Mouse (Mus musculus) embryonic facial prominence, embryonic 12.5 days (tissue): ENCODE results near the gene Copg1. TPM values are rescaled to one million over a fixed set of nuclear protein-coding genes. Genes with fewer than 3 reads are reported as not detected.

ENCODE experiments used
- ATAC-seq: fragments of 200-750 bp; cut with Nextera tagmentation; 2 replicates; pipeline ENCODE4 v1.8.0; 2017; ENCODE audit not compliant: insufficient number of reproducible peaks, insufficient read depth, low FRiP score, low TSS enrichment
- H3K27ac ChIP-seq: fragments of 300-500 bp; sonication (generic); 2 replicates; pipeline ENCODE4 v1.5.1; 2016; ENCODE audit warnings: mild to moderate bottlenecking
- H3K27me3 ChIP-seq: fragments of 300-500 bp; sonication (generic); 2 replicates; pipeline ENCODE4 v1.6.1; 2016; ENCODE audit warnings: mild to moderate bottlenecking, moderate library complexity
- H3K36me3 ChIP-seq: fragments of 300-500 bp; sonication (generic); 2 replicates; pipeline ENCODE4 v1.6.1; 2016; ENCODE audit warnings: mild to moderate bottlenecking
- H3K4me1 ChIP-seq: fragments of 300-500 bp; sonication (generic); 2 replicates; pipeline ENCODE4 v1.6.1; 2016
- H3K4me2 ChIP-seq: fragments of 300-500 bp; sonication (generic); replicated peaks from 2 replicates; pipeline ENCODE4 v1.6.1; 2016; ENCODE audit warnings: mild to moderate bottlenecking, moderate library complexity
- H3K4me3 ChIP-seq: fragments of 300-500 bp; sonication (generic); 2 replicates; pipeline ENCODE4 v1.5.1; 2016; ENCODE audit warnings: mild to moderate bottlenecking
- H3K9ac ChIP-seq: fragments of 300-500 bp; sonication (generic); 2 replicates; pipeline ENCODE4 v1.6.1; 2016; ENCODE audit warnings: mild to moderate bottlenecking, moderate library complexity
- H3K9me3 ChIP-seq: fragments of 300-500 bp; sonication (generic); 2 replicates; pipeline ENCODE4 v1.6.1; 2016; ENCODE audit warnings: mild to moderate bottlenecking, moderate library complexity
- WGBS: fragments of 180-500 bp; shearing (Covaris S2); methylation state at CpG from one replicate; pipeline ENCODE4 v1.1.7; 2016; 5-methylcytosine and 5-hydroxymethylcytosine counted together
- polyA plus RNA-seq: library from polyadenylated mRNA; unstranded; fragments of >200 nt; fragmentation: Nextera tagmentation; extraction: Ambion mirVana; gene quantifications from 2 replicates; pipeline ENCODE4 v1.2.1, GENCODE M21; 2016

Copg1 gene
- polyA plus RNA-seq, 1 experiment from 2014 or later: 177 TPM

GRCm38 (mm10) chr6:87851871-87852270 lies 35.7 kb upstream of the Copg1 start:
- Histone ChIP-seq H3K27me3 (no peaks in the 10 kb centered on the region), H3K4me2 (no peak overlapping the region), H3K4me3 (no peak overlapping the region), H3K9me3 (no peaks in the 10 kb centered on the region), H3K36me3 (0 out of 2 replicates have a peak, but pooled peaks cover 8% of the 10 kb centered on the region), H3K9ac (no peak overlapping the region), H3K27ac (no peak overlapping the region), H3K4me1 (peaks cover 21% of the 10 kb centered on the region)
- WGBS: 81% methylated on average over 6 of the region's 6 CpGs
- ATAC-seq: no peak

GRCm38 (mm10) chr6:87853446-87853845 lies 34.2 kb upstream of the Copg1 start:
- Histone ChIP-seq H3K4me2 (no peak overlapping the region), H3K9me3 (no peaks in the 10 kb centered on the region), H3K27me3 (no peaks in the 10 kb centered on the region), H3K36me3 (0 out of 2 replicates have a peak, but pooled peaks cover 3% of the 10 kb centered on the region), H3K27ac (no peak overlapping the region), H3K4me1 (peaks cover 6% of the 10 kb centered on the region), H3K9ac (no peak overlapping the region), H3K4me3 (no peak overlapping the region)
- WGBS: 88% methylated on average over 4 of the region's 4 CpGs
- no peak for ATAC-seq

- H3K4me3 ChIP-seq: no peak overlapping the region
- WGBS: 53% methylated on average over 1 of the region's 1 CpGs
- H3K27me3 ChIP-seq: no peaks in the 10 kb centered on the region
- H3K27ac ChIP-seq: no peak overlapping the region
- no peaks in the 10 kb centered on the region for H3K9me3 ChIP-seq
- no peaks in the 10 kb centered on the region for H3K36me3 ChIP-seq
- H3K4me2 ChIP-seq: no peak overlapping the region
- H3K4me1 ChIP-seq: no peaks in the 10 kb centered on the region
- no peak overlapping the region for H3K9ac ChIP-seq
- no peak for ATAC-seq
Measured at GRCm38 (mm10) chr6:87857071-87857470, 30.5 kb upstream of the Copg1 start.

- Histone ChIP-seq H3K4me1 (no peaks in the 10 kb centered on the region), H3K9ac (no peak overlapping the region), H3K27ac (no peak overlapping the region), H3K4me2 (no peak overlapping the region), H3K9me3 (no peaks in the 10 kb centered on the region), H3K36me3 (no peaks in the 10 kb centered on the region), H3K27me3 (no peaks in the 10 kb centered on the region), H3K4me3 (no peak overlapping the region)
- WGBS: 83% methylated on average over 6 of the region's 6 CpGs
- no peak for ATAC-seq
Measured at GRCm38 (mm10) chr6:87866211-87866610, 21.4 kb upstream of the Copg1 start.

- no peak overlapping the region for H3K9ac ChIP-seq
- no peak overlapping the region for H3K27ac ChIP-seq
- H3K4me2 ChIP-seq: no peak overlapping the region
- ATAC-seq: no peak
- WGBS: 77% methylated on average over 2 of the region's 2 CpGs
- H3K4me1 ChIP-seq: no peaks in the 10 kb centered on the region
- H3K27me3 ChIP-seq: no peaks in the 10 kb centered on the region
- H3K9me3 ChIP-seq: no peaks in the 10 kb centered on the region
- no peak overlapping the region for H3K4me3 ChIP-seq
- no peaks in the 10 kb centered on the region for H3K36me3 ChIP-seq
Measured at GRCm38 (mm10) chr6:87867256-87867655, 20.4 kb upstream of the Copg1 start.

- no peak overlapping the region for H3K4me2 ChIP-seq
- 75% methylated on average over 9 of the region's 9 CpGs for WGBS
- ATAC-seq: no peak
- H3K36me3 ChIP-seq: no peaks in the 10 kb centered on the region
- no peak overlapping the region for H3K9ac ChIP-seq
- no peaks in the 10 kb centered on the region for H3K9me3 ChIP-seq
- H3K4me1 ChIP-seq: no peaks in the 10 kb centered on the region
- no peaks in the 10 kb centered on the region for H3K27me3 ChIP-seq
- no peak overlapping the region for H3K4me3 ChIP-seq
- H3K27ac ChIP-seq: no peak overlapping the region
Measured at GRCm38 (mm10) chr6:87868871-87869506, 18.6 kb upstream of the Copg1 start.

- Histone ChIP-seq H3K4me3 (no peak overlapping the region), H3K27ac (no peak overlapping the region)
- 87% methylated on average over 1 of the region's 1 CpGs for WGBS
Measured at GRCm38 (mm10) chr6:87870440-87870839, 17.2 kb upstream of the Copg1 start.

GRCm38 (mm10) chr6:87871240-87871639 lies 16.4 kb upstream of the Copg1 start:
- no peaks in the 10 kb centered on the region for H3K4me1 ChIP-seq
- H3K27ac ChIP-seq: no peak overlapping the region
- 87% methylated on average over 7 of the region's 7 CpGs for WGBS
- no peak overlapping the region for H3K4me3 ChIP-seq
- H3K9me3 ChIP-seq: no peaks in the 10 kb centered on the region
- H3K9ac ChIP-seq: no peak overlapping the region
- H3K4me2 ChIP-seq: no peak overlapping the region
- H3K36me3 ChIP-seq: no peaks in the 10 kb centered on the region
- ATAC-seq: no peak
- no peaks in the 10 kb centered on the region for H3K27me3 ChIP-seq

More at GRCm38 (mm10) chr6:87870440-87870839, 17.2 kb upstream of the Copg1 start:
- no peaks in the 10 kb centered on the region for H3K4me1 ChIP-seq
- H3K36me3 ChIP-seq: no peaks in the 10 kb centered on the region
- no peak for ATAC-seq
- no peak overlapping the region for H3K4me2 ChIP-seq
- H3K27me3 ChIP-seq: no peaks in the 10 kb centered on the region
- H3K9me3 ChIP-seq: no peaks in the 10 kb centered on the region
- no peak overlapping the region for H3K9ac ChIP-seq

GRCm38 (mm10) chr6:87873104-87873503 lies 14.5 kb upstream of the Copg1 start:
- no peak for ATAC-seq
- H3K36me3 ChIP-seq: no peaks in the 10 kb centered on the region

GRCm38 (mm10) chr6:87873963-87874362 lies 13.7 kb upstream of the Copg1 start:
- no peaks in the 10 kb centered on the region for H3K36me3 ChIP-seq
- ATAC-seq: no peak
- no peak overlapping the region for H3K4me2 ChIP-seq
- no peaks in the 10 kb centered on the region for H3K4me1 ChIP-seq
- H3K27me3 ChIP-seq: no peaks in the 10 kb centered on the region
- 78% methylated on average over 2 of the region's 2 CpGs for WGBS
- no peaks in the 10 kb centered on the region for H3K9me3 ChIP-seq
- H3K4me3 ChIP-seq: no peak overlapping the region
- H3K9ac ChIP-seq: no peak overlapping the region
- H3K27ac ChIP-seq: no peak overlapping the region

More at GRCm38 (mm10) chr6:87873104-87873503, 14.5 kb upstream of the Copg1 start:
- H3K9ac ChIP-seq: no peak overlapping the region
- H3K4me1 ChIP-seq: no peaks in the 10 kb centered on the region
- 26% methylated on average over 1 of the region's 1 CpGs for WGBS
- H3K27me3 ChIP-seq: no peaks in the 10 kb centered on the region
- no peak overlapping the region for H3K4me3 ChIP-seq
- no peaks in the 10 kb centered on the region for H3K9me3 ChIP-seq
- no peak overlapping the region for H3K27ac ChIP-seq
- no peak overlapping the region for H3K4me2 ChIP-seq

GRCm38 (mm10) chr6:87875083-87875482 lies 12.5 kb upstream of the Copg1 start:
- Histone ChIP-seq H3K4me1 (no peaks in the 10 kb centered on the region), H3K4me2 (no peak overlapping the region), H3K36me3 (no peaks in the 10 kb centered on the region), H3K27ac (no peak overlapping the region), H3K4me3 (no peak overlapping the region), H3K9me3 (no peaks in the 10 kb centered on the region), H3K9ac (no peak overlapping the region), H3K27me3 (no peaks in the 10 kb centered on the region)
- WGBS: 91% methylated on average over 1 of the region's 1 CpGs
- no peak for ATAC-seq

- no peak for ATAC-seq
- no peak overlapping the region for H3K27ac ChIP-seq
- no peak overlapping the region for H3K9ac ChIP-seq
- no peaks in the 10 kb centered on the region for H3K36me3 ChIP-seq
- no peak overlapping the region for H3K4me2 ChIP-seq
- H3K27me3 ChIP-seq: no peaks in the 10 kb centered on the region
- H3K4me1 ChIP-seq: no peaks in the 10 kb centered on the region
- H3K9me3 ChIP-seq: no peaks in the 10 kb centered on the region
- WGBS: 86% methylated on average over 7 of the region's 7 CpGs
- no peak overlapping the region for H3K4me3 ChIP-seq
Measured at GRCm38 (mm10) chr6:87875562-87875961, 12.1 kb upstream of the Copg1 start.
